Mouse (Mus musculus) B cell, adult 67 days (primary cell): ENCODE measurements around the gene Klhdc3. TPM values are rescaled to one million over a fixed set of nuclear protein-coding genes. Genes with fewer than 3 reads are reported as not detected.

Experiments used
- total RNA-seq, 2 experiments: library from RNA; stranded (reverse); gene quantifications; 4 replicates each; pipeline ENCODE4 v1.2.4; 2023

Klhdc3 gene
- total RNA-seq: 10 to 100 TPM; 51.1 to 51.6 TPM

DNA sequence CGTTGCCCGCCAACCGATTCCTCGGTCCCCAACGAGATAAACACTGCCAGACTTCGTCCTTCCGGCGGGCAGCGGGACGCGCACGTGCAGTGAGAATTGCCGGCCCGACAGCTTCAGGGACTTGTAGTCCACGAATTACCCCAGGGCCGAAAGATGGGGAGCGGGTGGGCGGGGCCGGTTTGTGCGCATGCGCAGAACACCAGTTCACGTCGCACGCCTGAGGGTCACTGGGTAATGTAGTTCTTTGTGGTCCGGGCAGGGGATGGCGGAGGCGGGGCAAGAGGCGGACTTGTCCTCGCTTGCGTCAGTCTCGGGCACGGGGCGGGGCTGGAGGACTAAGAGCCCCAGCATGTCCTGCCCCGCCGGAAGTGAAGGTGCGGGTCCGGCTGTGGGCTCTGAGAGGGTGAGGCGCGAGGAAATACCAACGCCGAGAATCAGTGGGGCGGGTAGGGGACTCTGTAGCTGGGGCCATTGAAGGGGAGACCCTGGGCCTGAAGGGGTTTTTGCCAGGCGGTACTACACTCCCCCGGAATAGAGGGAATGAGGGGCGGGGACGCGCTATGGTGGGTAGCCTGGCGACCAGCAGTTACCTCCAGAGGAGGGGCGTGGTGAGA, at the start of gene Klhdc3:
Klhdc3 (minus strand) TSS at position 155 of the 614 bp plus-strand sequence.

DNA sequence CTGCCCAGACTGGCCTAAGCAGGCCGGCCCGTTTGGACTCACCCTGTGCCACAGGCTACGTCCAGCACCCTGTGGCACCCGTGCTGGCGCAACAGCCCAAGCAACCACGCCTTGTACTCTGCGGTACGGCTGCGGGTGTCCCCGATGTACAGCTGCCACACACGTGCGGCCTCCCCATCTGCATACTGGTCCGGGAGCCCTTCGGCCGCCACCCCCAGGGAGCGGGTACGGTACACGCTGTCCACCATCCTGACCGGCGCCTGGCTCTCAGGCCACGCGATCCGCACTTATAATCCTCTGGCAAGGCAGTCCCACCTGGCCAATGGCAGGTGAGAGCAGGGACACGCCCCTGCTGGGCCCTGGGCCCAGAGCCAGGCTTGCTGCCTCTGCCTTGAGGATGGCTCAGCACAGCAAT, 48.2 kb upstream of the Klhdc3 start, which contains the start of gene Gnmt:
Gnmt (minus strand) TSS at position 265 of the 415 bp plus-strand sequence.

DNA sequence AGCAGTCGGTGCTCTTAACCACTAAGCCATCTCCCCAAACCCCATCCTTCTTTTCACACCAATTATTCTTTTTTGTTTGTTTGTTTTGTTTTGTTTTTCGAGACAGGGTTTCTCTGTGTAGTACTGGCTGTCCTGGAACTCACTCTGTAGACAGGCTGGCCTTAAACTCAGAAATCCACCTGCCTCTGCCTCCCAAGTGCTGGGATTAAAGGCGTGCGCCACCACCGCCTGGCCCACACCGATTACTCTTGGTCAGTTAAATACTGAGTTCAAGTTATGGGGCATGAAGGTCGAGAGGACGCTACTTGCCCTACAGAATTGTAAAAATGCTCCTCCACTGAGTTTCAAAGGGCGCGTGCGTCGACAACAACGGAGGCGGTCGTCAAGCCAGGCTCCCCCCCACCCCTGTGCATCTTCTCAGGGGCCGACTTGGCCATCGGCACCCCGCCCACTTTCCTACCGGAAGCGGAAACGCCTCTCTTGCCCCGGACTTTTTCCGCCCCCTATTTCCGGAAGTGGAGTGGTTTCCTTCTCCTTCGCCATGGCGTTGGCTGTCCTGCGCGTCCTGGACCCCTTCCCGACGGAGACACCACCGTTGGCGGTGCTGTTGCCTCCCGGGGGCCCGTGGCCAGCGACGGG, 30.4 kb upstream of the Klhdc3 start, which contains the start of gene Pex6:
Pex6 (plus strand) TSS at position 505 of the 639 bp plus-strand sequence.

DNA sequence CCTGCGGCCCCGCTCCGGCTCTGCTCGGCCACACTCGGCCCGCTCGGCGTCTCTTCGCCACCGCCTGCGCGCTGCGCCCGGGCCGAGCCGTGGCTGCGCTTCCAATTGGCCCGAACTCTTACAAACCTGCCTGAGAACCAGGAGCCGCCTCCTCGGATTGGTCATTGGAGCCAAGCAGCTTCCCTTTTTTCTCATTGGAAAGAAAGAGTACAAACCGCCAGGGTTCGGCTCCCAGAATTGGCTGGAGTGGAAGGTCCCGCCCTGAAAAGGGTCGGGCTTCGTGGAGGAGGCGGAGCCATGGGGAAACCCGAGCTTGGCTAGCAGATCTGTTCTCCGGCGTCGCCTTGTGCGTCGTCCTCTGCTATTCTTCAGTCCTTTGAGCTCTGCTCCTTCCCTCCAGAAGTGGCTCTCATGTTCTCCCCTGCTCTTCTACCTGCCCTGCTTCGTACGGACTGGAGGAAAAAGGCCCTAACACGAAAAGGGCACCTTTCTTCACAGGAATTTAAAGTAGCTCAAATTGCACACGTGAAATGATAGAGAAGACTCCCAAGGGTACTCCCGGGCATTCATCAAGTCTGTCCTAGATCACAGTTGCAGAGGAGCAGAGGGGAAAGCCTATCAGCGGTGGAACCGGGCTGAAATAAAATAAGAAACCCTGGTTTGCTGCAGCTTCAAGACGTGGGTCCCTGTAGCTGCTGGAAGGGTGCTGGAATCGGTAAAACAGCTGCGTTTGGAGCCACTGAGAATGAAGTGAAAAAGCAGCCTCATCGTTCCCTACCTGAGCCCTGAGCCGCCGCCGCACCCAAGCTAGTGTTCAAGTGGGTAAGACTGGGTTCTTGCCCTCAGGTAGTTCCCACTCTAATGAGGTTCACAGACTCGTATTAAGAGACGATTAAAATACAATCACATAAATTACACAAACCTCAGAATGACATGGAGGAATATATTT, 24.4 kb upstream of the Klhdc3 start, which contains the start of gene Ppp2r5d:
Ppp2r5d (minus strand) TSS at position 225 of the 949 bp plus-strand sequence.

DNA sequence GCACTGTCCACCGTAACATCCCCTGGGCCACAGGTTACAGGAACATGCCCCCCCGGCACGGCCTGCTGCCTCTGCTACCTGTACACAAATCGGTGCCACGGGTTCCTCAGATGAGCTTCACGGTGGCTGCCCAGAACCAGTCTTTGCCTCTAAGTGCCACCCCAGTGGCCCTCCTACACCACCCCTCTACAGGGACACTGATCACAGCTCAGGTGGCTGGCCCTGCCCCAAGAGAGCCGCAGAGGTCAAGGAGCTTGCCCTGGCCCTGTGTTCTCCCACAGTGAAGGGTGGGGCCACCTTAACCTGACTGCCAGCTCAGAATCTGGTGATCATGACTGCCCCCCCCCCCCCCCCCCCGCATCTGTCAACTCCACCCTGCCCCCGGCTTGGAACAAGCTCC, 2.3 kb downstream of the Klhdc3 start, which contains the start of gene Mea1:
Mea1 (plus strand) TSS at position 378 of the 400 bp plus-strand sequence.

DNA sequence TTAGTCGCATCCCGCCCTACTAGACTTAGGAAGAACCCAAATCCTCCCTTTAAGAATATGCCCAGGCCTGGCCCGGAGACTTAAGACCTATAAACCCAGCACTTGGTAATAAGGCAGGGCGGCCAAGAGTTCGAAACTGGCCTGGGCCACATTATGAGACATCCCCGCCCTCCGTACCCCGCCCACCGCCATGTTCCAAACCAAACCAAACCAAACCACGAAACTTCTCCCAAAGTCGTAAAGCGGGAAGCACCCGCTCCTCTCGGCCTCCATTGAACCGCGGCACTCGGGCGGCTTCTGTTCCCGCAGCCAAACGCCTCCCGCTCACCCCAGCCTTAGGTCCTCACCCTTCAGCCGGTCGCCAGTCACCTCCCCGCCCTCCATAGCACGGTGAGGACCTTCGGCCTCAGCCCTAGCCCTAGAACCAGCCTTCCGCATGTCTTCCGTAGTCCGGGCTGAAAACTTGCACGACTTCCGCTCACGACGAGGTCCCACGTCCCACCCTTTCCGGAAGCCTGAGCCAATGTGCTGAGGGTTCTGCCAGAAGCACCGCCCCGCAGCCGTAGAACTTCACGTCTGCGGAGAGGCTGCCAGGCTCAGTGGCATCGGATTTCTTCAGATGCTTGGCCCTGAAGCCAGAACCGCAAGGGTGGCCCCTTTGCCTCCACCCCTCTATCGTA, 6.7 kb downstream of the Klhdc3 start, which contains the start of gene Rrp36:
Rrp36 (minus strand) TSS at position 503 of the 680 bp plus-strand sequence.

DNA sequence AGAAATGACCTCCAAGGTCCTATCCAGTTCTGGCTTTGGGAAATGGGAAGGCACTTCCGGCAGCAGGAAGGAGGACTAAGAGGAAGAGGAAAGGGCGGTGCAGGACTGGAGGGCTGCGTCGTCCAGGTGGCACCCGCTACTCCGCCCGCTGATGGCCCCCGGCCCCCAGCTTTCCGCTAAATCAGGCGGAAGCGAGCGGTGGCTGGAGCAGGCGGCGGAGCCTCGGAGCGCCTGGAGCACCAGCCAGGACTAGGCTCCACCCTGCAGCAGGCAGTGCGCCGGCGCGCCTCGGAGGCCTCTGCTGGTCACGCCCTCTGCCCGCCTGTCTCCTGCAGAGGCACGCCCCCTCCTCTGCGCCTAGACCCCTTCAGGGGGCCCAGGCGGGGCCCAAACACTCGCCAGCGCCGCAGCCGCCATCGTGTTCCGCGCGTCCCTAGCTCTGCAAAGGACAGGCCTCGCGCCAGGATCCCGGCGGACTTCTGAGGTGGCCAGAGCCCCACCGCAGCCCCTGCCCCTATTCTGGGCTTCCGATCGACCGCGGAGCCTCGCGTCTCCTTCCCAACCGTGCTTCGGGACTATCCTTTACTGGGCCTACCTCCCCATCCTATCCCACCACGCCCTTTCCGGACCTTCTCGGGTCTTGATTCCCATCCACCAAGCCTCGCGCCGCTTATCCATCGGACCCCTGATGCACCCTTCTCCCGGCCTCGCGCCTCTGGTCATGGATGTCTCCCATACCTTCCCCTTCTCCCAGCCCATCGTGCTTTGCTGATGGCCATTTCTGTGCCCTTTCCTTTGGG, 30.3 kb downstream of the Klhdc3 start, which contains the start of gene Cul7:
Cul7 (plus strand) TSS at position 106 of the 800 bp plus-strand sequence.

DNA sequence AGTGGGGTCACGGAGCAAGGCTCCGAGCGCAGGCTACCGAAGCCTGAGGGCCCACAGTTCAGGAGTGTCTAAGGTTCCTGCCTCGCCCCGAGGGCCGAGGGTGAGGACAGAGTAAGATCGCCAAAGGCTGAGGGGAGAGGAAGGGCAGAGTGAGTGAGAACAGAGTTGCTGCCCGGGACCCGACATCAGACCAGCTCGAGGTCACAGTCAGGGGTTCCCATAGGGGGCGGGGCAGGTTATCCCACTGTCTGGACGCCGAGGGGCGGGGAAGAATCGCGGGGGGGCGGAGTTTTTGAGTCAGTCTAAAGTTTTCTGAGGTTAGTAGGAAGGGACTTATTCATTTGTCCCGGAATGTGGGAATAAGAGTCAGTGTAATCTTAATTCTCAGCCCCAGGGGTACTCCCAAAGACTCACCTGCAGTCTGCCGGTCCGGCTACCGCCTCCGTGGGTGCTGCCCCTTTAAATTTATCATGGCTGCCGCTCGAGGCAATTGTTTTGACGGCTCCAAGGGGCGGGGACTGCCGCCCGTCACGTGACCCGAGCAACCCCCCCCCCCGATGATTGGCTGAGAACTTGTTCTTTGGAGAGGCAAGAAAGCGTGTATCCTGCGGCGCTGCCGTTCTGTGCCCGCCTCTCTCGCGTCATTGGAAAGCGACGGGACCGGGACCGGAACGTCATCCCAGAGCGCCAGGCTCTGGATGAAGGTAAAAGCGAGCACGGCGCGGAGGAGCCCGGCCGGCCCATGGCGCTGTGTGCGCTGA, 35.0 kb downstream of the Klhdc3 start, which contains the start of the genes Klc4 and Mrpl2:
Klc4 (minus strand) TSS at position 462 of the 761 bp plus-strand sequence.
Mrpl2 (plus strand) TSS at position 669 of the 761 bp plus-strand sequence.

DNA sequence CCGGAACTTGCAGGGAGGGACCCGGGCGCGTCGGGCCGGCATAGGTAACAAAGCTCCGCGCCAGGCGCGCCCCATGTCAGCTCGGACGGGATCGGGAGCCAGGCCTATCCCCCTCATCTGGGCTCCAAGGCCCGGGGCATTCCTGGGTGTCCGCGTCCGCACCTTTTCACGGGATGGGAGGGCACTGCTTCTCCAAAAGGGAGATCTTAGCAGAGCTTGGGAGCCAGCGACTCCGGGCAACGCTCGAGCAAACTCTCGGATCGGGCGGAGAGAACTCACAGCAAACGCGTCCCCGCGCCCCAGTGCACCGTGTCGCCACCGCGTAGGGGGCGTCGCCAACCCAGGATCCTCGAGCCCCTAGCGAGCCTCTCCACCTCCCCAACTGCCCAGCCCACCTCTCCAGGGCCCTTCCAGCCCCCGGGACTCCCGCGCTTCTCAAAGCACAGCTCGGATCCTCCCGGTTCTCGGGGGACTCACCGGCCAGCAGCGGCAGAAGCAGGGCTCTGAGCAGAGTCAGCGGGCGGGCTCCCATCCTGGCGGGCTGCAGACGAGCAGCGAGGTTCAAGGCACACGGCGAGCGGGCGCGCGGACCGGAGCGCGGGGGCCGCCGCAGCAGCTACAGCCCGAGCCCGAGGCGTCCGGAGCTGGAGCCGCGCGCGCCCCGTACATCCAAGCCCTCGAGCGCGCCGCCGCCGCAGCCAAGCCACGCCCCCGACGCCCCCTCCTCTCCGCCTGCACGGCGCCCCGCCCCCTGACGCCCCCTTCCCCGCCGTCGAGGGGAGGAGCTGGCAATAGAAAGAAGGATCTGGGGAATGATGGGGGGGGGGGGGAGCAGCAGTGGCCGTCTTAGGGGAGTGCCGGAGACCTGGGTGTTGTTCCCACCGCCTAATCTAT, 51.7 kb downstream of the Klhdc3 start, which contains the start of gene Ptk7:
Ptk7 (minus strand) TSS at position 714 of the 894 bp plus-strand sequence.

Other genes with a start within 250 kb of the Klhdc3 start
- gene Slc22a7, start 242.5 kb downstream of the Klhdc3 start, total RNA-seq: not detected
- gene Ttbk1, start 193.2 kb downstream of the Klhdc3 start, total RNA-seq: 1 to 10 TPM; 3.9 to 4.7 TPM
- not detected for gene Dnph1, start 184.2 kb downstream of the Klhdc3 start, total RNA-seq
- 10 to 100 TPM; 19.9 to 21.4 TPM for gene Cul9, start 134.5 kb downstream of the Klhdc3 start, total RNA-seq
- gene Srf, start 124.7 kb downstream of the Klhdc3 start, total RNA-seq: 10 to 100 TPM; 84.9 to 85.5 TPM
- under 1 TPM in 1 of 2 experiments, not detected in 1; 0.15 TPM for gene Ptk7, start 51.4 kb downstream of the Klhdc3 start, total RNA-seq
- gene Klc4, start 34.9 kb downstream of the Klhdc3 start, total RNA-seq: 10 to 100 TPM; 20.3 to 21.3 TPM
- 10 to 100 TPM; 31.3 to 41.2 TPM for gene Mrpl2, start 34.7 kb downstream of the Klhdc3 start, total RNA-seq
- 10 to 100 TPM in 1 of 2 experiments, 1 to 10 TPM in 1; 8.5 to 10.4 TPM for gene Cul7, start 30.6 kb downstream of the Klhdc3 start, total RNA-seq
- 10 to 100 TPM; 22.2 to 28.0 TPM for gene Rrp36, start 6.6 kb downstream of the Klhdc3 start, total RNA-seq
- 10 to 100 TPM; 55.1 to 57.7 TPM for gene Mea1, start 2.1 kb downstream of the Klhdc3 start, total RNA-seq
- gene Ppp2r5d, start 24.2 kb upstream of the Klhdc3 start, total RNA-seq: 10 to 100 TPM; 36.6 to 39.9 TPM
- gene Pex6, start 30.5 kb upstream of the Klhdc3 start, total RNA-seq: 10 to 100 TPM; 37.4 to 42.4 TPM
- gene Gnmt, start 48.3 kb upstream of the Klhdc3 start, total RNA-seq: 1 to 10 TPM; 7.4 to 9.9 TPM
- gene Cnpy3, start 71.3 kb upstream of the Klhdc3 start, total RNA-seq: 100 to 1,000 TPM; 135 to 141 TPM
- gene Ptcra, start 82.8 kb upstream of the Klhdc3 start, total RNA-seq: not detected
- gene 2310039H08Rik, start 91.7 kb upstream of the Klhdc3 start, total RNA-seq: 10 to 100 TPM; 13.1 to 15.2 TPM
- 10 to 100 TPM; 78.8 to 80.1 TPM for gene Rpl7l1, start 101.8 kb upstream of the Klhdc3 start, total RNA-seq
- gene Bicral, start 177.6 kb upstream of the Klhdc3 start, total RNA-seq: 100 to 1,000 TPM; 106 to 133 TPM
- gene Tbcc, start 209.8 kb upstream of the Klhdc3 start, total RNA-seq: 10 to 100 TPM; 12.6 to 17.2 TPM
- not detected for gene Prph2, start 229.5 kb upstream of the Klhdc3 start, total RNA-seq